Mouse (Mus musculus): ENCODE data around the gene Gm10718. TPM values are rescaled to one million over a fixed set of nuclear protein-coding genes. Genes with fewer than 3 reads are reported as not detected.
"Not testable (repeated sequence)": the region's sequence is repeated elsewhere in the genome, so short reads cannot be mapped to it uniquely, and the experiment has no call there.

Gm10718 gene
- polyA plus RNA-seq, 1 experiment from 2014 or later, result not detected

DNA sequence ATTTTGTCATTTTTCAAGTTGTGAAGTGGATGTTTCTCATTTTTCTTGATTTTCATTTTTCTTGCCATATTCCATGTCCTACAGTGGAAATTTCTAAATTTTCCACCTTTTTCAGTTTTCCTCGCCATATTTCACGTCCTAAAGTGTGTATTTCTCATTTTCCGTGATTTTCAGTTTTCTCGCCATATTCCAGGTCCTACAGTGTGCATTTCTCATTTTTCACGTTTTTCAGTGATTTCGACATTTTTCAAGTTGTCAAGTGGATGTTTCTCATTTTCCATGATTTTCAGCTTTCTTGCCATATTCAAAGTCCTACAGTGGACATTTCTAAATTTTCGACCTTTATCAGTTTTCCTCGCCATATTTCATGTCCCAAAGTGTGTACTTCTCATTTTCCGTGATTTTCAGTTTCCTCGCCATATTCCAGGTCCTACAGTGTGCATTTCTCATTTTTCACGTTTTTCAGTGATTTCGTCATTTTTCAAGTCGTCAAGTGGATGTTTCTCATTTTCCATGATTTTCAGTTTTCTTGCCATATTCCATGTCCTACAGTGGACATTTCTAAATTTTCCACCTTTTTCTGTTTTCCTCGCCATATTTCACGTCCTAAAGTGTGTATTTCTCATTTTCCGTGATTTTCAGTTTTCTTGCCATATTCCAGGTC, 770 bp downstream of the Gm10718 start:
- H3K9me3 ChIP-seq (ENCODE audit: control insufficient read depth, low read length); H3K4me1 ChIP-seq (ENCODE audit: control insufficient read depth, insufficient read depth, low read length); H3K4me3 ChIP-seq (ENCODE audit: low read length); H3K4me2 ChIP-seq (replicated peaks; ENCODE audit: low read depth, low read length); ATAC-seq (ENCODE audit: low FRiP score, low TSS enrichment); H3K27me3 ChIP-seq (ENCODE audit: control insufficient read depth, insufficient read depth, low read length); H3K9ac ChIP-seq (ENCODE audit: low read depth, low read length); H3K36me3 ChIP-seq (ENCODE audit: control insufficient read depth, insufficient read depth, low read length); H3K27ac ChIP-seq (ENCODE audit: low read depth, low read length): not testable (repeated sequence)
- 71% methylated on average over 15 of the region's 16 CpGs for WGBS

DNA sequence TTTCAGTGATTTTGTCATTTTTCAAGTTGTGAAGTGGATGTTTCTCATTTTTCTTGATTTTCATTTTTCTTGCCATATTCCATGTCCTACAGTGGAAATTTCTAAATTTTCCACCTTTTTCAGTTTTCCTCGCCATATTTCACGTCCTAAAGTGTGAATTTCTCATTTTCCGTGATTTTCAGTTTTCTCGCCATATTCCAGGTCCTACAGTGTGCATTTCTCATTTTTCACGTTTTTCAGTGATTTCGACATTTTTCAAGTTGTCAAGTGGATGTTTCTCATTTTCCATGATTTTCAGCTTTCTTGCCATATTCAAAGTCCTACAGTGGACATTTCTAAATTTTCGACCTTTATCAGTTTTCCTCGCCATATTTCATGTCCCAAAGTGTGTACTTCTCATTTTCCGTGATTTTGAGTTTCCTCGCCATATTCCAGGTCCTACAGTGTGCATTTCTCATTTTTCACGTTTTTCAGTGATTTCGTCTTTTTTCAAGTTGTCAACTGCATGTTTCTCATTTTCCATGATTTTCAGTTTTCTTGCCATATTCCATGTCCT, 1.6 kb downstream of the Gm10718 start, which contains the start of gene Gm10717:
TSS of gene Gm10717 (plus strand) at position 506 of the 556 bp plus-strand sequence.
- H3K4me2 ChIP-seq (replicated peaks; ENCODE audit: low read depth, low read length); ATAC-seq (ENCODE audit: low FRiP score, low TSS enrichment); H3K4me1 ChIP-seq (ENCODE audit: control insufficient read depth, insufficient read depth, low read length); H3K36me3 ChIP-seq (ENCODE audit: control insufficient read depth, insufficient read depth, low read length); H3K9me3 ChIP-seq (ENCODE audit: control insufficient read depth, low read length); H3K4me3 ChIP-seq (ENCODE audit: low read length); H3K9ac ChIP-seq (ENCODE audit: low read depth, low read length); H3K27me3 ChIP-seq (ENCODE audit: control insufficient read depth, insufficient read depth, low read length); H3K27ac ChIP-seq (ENCODE audit: low read depth, low read length): not testable (repeated sequence)
- 78% methylated on average over 12 of the region's 12 CpGs for WGBS

DNA sequence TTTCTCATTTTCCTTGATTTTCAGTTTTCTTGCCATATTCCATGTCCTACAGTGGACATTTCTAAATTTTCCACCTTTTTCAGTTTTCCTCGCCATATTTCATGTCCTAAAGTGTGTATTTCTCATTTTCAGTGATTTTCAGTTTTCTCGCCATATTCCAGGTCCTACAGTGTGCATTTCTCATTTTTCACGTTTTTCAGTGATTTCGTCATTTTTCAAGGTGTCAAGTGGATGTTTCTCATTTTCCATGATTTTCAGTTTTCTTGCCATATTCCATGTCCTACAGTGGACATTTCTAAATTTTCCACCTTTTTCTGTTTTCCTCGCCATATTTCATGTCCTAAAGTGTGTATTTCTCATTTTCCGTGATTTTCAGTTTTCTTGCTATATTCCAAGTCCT, 2.3 kb downstream of the Gm10718 start:
- not testable (repeated sequence) for H3K9me3 ChIP-seq (ENCODE audit: control insufficient read depth, low read length); H3K36me3 ChIP-seq (ENCODE audit: control insufficient read depth, insufficient read depth, low read length); H3K4me1 ChIP-seq (ENCODE audit: control insufficient read depth, insufficient read depth, low read length); H3K4me3 ChIP-seq (ENCODE audit: low read length); H3K27ac ChIP-seq (ENCODE audit: low read depth, low read length); H3K9ac ChIP-seq (ENCODE audit: low read depth, low read length); H3K27me3 ChIP-seq (ENCODE audit: control insufficient read depth, insufficient read depth, low read length); H3K4me2 ChIP-seq (replicated peaks; ENCODE audit: low read depth, low read length); ATAC-seq (ENCODE audit: low FRiP score, low TSS enrichment)
- 61% methylated on average over 4 of the region's 6 CpGs for WGBS

DNA sequence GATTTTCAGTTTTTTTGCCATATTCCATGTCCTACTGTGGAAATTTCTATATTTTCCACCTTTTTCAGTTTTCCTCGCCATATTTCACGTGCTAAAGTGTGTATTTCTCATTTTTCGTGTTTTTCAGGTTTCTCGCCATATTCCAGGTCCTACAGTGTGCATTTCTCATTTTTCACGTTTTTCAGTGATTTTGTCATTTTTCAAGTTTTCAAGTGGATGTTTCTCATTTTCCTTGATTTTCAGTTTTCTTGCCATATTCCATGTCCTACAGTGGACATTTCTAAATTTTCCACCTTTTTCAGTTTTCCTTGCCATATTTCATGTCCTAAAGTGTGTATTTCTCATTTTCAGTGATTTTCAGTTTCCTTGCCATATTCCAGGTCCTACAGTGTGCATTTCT, 2.8 kb downstream of the Gm10718 start:
- H3K9ac ChIP-seq (ENCODE audit: low read depth, low read length); H3K27ac ChIP-seq (ENCODE audit: low read depth, low read length); H3K4me3 ChIP-seq (ENCODE audit: low read length); H3K4me2 ChIP-seq (replicated peaks; ENCODE audit: low read depth, low read length); H3K27me3 ChIP-seq (ENCODE audit: control insufficient read depth, insufficient read depth, low read length); H3K4me1 ChIP-seq (ENCODE audit: control insufficient read depth, insufficient read depth, low read length); ATAC-seq (ENCODE audit: low FRiP score, low TSS enrichment); H3K9me3 ChIP-seq (ENCODE audit: control insufficient read depth, low read length); H3K36me3 ChIP-seq (ENCODE audit: control insufficient read depth, insufficient read depth, low read length): not testable (repeated sequence)
- WGBS, result 75% methylated on average over 5 of the region's 5 CpGs

DNA sequence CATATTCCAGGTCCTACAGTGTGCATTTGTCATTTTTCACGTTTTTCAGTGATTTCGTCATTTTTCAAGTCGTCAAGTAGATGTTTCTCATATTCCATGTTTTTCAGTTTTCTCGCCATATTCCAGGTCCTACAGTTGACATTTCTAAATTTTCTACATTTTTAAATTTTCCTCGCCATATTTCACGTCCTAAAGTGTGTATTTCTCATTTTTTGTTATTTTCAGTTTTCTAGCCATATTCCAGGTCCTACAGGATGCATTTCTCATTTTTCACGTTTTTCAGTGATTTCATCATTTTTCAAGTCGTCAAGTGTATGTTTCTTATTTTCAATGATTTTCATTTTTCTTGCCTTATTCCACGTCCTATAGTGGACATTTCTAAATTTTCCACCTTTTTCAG, 3.4 kb downstream of the Gm10718 start:
- not testable (repeated sequence) for H3K4me2 ChIP-seq (replicated peaks; ENCODE audit: low read depth, low read length); H3K27ac ChIP-seq (ENCODE audit: low read depth, low read length); H3K36me3 ChIP-seq (ENCODE audit: control insufficient read depth, insufficient read depth, low read length); H3K4me3 ChIP-seq (ENCODE audit: low read length); H3K4me1 ChIP-seq (ENCODE audit: control insufficient read depth, insufficient read depth, low read length); ATAC-seq (ENCODE audit: low FRiP score, low TSS enrichment); H3K9ac ChIP-seq (ENCODE audit: low read depth, low read length); H3K9me3 ChIP-seq (ENCODE audit: control insufficient read depth, low read length); H3K27me3 ChIP-seq (ENCODE audit: control insufficient read depth, insufficient read depth, low read length)
- WGBS, result 70% methylated on average over 9 of the region's 9 CpGs

DNA sequence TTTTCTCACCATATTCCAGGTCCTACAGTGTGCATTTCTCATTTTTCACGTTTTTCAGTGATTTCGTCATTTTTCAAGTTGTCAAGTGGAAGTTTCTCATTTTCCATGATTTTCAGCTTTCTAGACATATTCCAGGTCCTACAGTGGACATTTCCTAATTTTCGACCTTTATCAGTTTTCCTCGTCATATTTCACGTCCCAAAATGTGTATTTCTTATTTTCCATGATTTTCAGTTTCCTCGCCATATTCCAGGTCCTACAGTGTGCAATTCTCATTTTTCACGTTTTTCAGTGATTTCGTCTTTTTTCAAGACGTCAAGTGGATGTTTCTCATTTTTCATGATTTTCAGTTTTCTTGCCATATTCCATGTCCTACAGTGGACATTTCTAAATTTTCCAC, 3.9 kb downstream of the Gm10718 start:
- not testable (repeated sequence) for H3K4me2 ChIP-seq (replicated peaks; ENCODE audit: low read depth, low read length); H3K27me3 ChIP-seq (ENCODE audit: control insufficient read depth, insufficient read depth, low read length); H3K4me3 ChIP-seq (ENCODE audit: low read length); ATAC-seq (ENCODE audit: low FRiP score, low TSS enrichment); H3K4me1 ChIP-seq (ENCODE audit: control insufficient read depth, insufficient read depth, low read length); H3K9me3 ChIP-seq (ENCODE audit: control insufficient read depth, low read length); H3K9ac ChIP-seq (ENCODE audit: low read depth, low read length); H3K36me3 ChIP-seq (ENCODE audit: control insufficient read depth, insufficient read depth, low read length); H3K27ac ChIP-seq (ENCODE audit: low read depth, low read length)
- 73% methylated on average over 9 of the region's 9 CpGs for WGBS

DNA sequence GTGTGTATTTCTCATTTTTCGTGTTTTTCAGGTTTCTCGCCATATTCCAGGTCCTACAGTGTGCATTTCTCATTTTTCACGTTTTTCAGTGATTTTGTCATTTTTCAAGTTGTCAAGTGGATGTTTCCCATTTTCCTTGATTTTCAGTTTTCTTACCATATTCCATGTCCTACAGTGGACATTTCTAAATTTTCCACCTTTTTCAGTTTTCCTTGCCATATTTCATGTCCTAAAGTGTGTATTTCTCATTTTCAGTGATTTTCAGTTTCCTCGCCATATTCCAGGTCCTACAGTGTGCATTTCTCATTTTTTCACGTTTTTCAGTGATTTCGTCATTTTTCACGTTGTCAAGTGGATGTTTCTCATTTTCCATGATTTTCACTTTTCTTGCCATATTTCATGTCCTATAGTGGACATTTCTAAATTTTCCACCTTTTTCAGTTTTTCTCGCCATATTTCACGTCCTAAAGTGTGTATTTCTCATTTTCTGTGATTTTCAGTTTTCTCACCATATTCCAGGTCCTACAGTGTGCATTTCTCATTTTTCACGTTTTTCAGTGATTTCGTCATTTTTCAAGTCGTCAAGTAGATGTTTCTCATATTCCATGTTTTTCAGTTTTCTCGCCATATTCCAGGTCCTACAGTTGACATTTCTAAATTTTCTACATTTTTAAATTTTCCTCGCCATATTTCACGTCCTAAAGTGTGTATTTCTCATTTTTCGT, 6.1 kb downstream of the Gm10718 start:
- not testable (repeated sequence) for H3K4me2 ChIP-seq (replicated peaks; ENCODE audit: low read depth, low read length); H3K36me3 ChIP-seq (ENCODE audit: control insufficient read depth, insufficient read depth, low read length); H3K9ac ChIP-seq (ENCODE audit: low read depth, low read length); H3K27me3 ChIP-seq (ENCODE audit: control insufficient read depth, insufficient read depth, low read length); H3K4me1 ChIP-seq (ENCODE audit: control insufficient read depth, insufficient read depth, low read length); H3K4me3 ChIP-seq (ENCODE audit: low read length); H3K27ac ChIP-seq (ENCODE audit: low read depth, low read length); ATAC-seq (ENCODE audit: low FRiP score, low TSS enrichment); H3K9me3 ChIP-seq (ENCODE audit: control insufficient read depth, low read length)
- 67% methylated on average over 12 of the region's 16 CpGs for WGBS

DNA sequence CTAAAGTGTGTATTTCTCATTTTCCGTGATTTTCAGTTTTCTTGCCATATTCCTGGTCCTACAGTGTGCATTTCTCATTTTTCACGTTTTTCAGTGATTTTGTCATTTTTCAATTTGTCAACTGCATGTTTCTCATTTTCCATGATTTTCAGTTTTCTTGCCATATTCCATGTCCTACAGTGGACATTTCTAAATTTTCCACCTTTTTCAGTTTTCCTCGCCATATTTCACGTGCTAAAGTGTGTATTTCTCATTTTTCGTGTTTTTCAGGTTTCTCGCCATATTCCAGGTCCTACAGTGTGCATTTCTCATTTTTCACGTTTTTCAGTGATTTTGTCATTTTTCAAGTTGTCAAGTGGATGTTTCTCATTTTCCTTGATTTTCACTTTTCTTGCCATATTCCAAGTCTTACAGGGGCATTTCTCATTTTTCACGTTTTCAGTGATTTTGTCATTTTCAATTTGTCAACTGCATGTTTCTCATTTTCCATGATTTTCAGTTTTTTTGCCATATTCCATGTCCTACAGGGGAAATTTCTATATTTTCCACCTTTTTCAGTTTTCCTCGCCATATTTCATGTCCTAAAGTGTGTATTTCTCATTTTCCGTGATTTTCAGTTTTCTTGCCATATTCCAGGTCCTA, 7.5 kb downstream of the Gm10718 start:
- not testable (repeated sequence) for H3K27me3 ChIP-seq (ENCODE audit: control insufficient read depth, insufficient read depth, low read length); H3K4me2 ChIP-seq (replicated peaks; ENCODE audit: low read depth, low read length); H3K4me3 ChIP-seq (ENCODE audit: low read length); H3K4me1 ChIP-seq (ENCODE audit: control insufficient read depth, insufficient read depth, low read length); H3K9me3 ChIP-seq (ENCODE audit: control insufficient read depth, low read length); H3K9ac ChIP-seq (ENCODE audit: low read depth, low read length); H3K27ac ChIP-seq (ENCODE audit: low read depth, low read length); H3K36me3 ChIP-seq (ENCODE audit: control insufficient read depth, insufficient read depth, low read length); ATAC-seq (ENCODE audit: low FRiP score, low TSS enrichment)
- WGBS, result 76% methylated on average over 2 of the region's 10 CpGs

DNA sequence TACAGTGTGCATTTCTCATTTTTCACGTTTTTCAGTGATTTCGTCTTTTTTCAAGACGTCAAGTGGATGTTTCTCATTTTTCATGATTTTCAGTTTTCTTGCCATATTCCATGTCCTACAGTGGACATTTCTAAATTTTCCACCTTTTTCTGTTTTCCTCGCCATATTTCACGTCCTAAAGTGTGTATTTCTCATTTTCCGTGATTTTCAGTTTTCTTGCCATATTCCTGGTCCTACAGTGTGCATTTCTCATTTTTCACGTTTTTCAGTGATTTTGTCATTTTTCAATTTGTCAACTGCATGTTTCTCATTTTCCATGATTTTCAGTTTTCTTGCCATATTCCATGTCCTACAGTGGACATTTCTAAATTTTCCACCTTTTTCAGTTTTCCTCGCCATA, 11.0 kb downstream of the Gm10718 start, which contains the start of gene Gm17535:
TSS of gene Gm17535 (plus strand) at position 301 of the 400 bp plus-strand sequence.
- H3K27ac ChIP-seq (ENCODE audit: low read depth, low read length); H3K9me3 ChIP-seq (ENCODE audit: control insufficient read depth, low read length); H3K4me3 ChIP-seq (ENCODE audit: low read length); H3K4me2 ChIP-seq (replicated peaks; ENCODE audit: low read depth, low read length); H3K9ac ChIP-seq (ENCODE audit: low read depth, low read length); H3K27me3 ChIP-seq (ENCODE audit: control insufficient read depth, insufficient read depth, low read length); ATAC-seq (ENCODE audit: low FRiP score, low TSS enrichment); H3K36me3 ChIP-seq (ENCODE audit: control insufficient read depth, insufficient read depth, low read length); H3K4me1 ChIP-seq (ENCODE audit: control insufficient read depth, insufficient read depth, low read length): not testable (repeated sequence)
- WGBS, result no CpG with 5 or more reads among the region's 8 CpGs

Measured in kidney, embryonic 14.5 days (tissue).